Mouse (Mus musculus): ENCODE measurements at regions not wholly inside any gene's neighbourhood (a gene's known extent, or its start where the extent isn't known, plus 50 kb on each side); places are given as distances from the start of the nearest gene placed in this dataset.
A peak's percentile ranks its signal among the peaks of the same experiment; 100 is the strongest.

GRCm38 (mm10) chr7:74138169-74138568, 124.7 kb upstream of the St8sia2 start:
- H3K4me1 ChIP-seq (replicated peaks; ENCODE audit: control insufficient read depth, insufficient read depth, low read length), result no peaks in the 10 kb centered on the region; the same call in 1 of the 2 replicates
- no peak overlapping the region for H3K4me2 ChIP-seq (ENCODE audit: low read length)
- H3K9me3 ChIP-seq (ENCODE audit: control insufficient read depth, low read length), result 0 out of 2 replicates have a peak, but pooled peaks cover 2% of the 10 kb centered on the region
- H3K27ac ChIP-seq (ENCODE audit: low read length), result no peak overlapping the region
- no peak overlapping the region for H3K9ac ChIP-seq (replicated peaks; ENCODE audit: low read depth, low read length)
- H3K27me3 ChIP-seq (replicated peaks; ENCODE audit: control insufficient read depth, insufficient read depth, low read length), result no peaks in the 10 kb centered on the region
- no peak overlapping the region for H3K4me3 ChIP-seq (replicated peaks; ENCODE audit: low read length)
- ATAC-seq, result no peak
- WGBS, result 56% methylated on average over 6 of the region's 6 CpGs
- H3K36me3 ChIP-seq (ENCODE audit: control insufficient read depth, insufficient read depth), result no peaks in the 10 kb centered on the region

- no peak overlapping the region for H3K9ac ChIP-seq (replicated peaks; ENCODE audit: low read depth, low read length)
- ATAC-seq, result peak; percentile 84
- H3K4me1 ChIP-seq (replicated peaks; ENCODE audit: control insufficient read depth, insufficient read depth, low read length), result peaks cover 8% of the 10 kb centered on the region
- 19% methylated on average over 8 of the region's 8 CpGs for WGBS
- no peak overlapping the region for H3K4me3 ChIP-seq (replicated peaks; ENCODE audit: low read length)
- no peaks in the 10 kb centered on the region for H3K9me3 ChIP-seq (ENCODE audit: control insufficient read depth, low read length)
- H3K36me3 ChIP-seq (ENCODE audit: control insufficient read depth, insufficient read depth), result no peaks in the 10 kb centered on the region
- H3K4me2 ChIP-seq (ENCODE audit: low read length), result no peak overlapping the region; the same call in 1 of the 2 replicates
- no peak overlapping the region for H3K27ac ChIP-seq (ENCODE audit: low read length)
- no peaks in the 10 kb centered on the region for H3K27me3 ChIP-seq (replicated peaks; ENCODE audit: control insufficient read depth, insufficient read depth, low read length)
Measured at GRCm38 (mm10) chr7:74130206-74130836, 116.8 kb upstream of the St8sia2 start.

GRCm38 (mm10) chr7:74112071-74112470, 98.6 kb upstream of the St8sia2 start:
- Histone ChIP-seq H3K9me3 (ENCODE audit: control insufficient read depth, low read length) (no peaks in the 10 kb centered on the region), H3K4me2 (ENCODE audit: low read length) (no peak overlapping the region), H3K4me3 (replicated peaks; ENCODE audit: low read length) (no peak overlapping the region), H3K36me3 (ENCODE audit: control insufficient read depth, insufficient read depth) (no peaks in the 10 kb centered on the region), H3K9ac (replicated peaks; ENCODE audit: low read depth, low read length) (no peak overlapping the region), H3K4me1 (replicated peaks; ENCODE audit: control insufficient read depth, insufficient read depth, low read length) (0 out of 2 replicates have a peak, but pooled peaks cover 4% of the 10 kb centered on the region), H3K27me3 (replicated peaks; ENCODE audit: control insufficient read depth, insufficient read depth, low read length) (no peaks in the 10 kb centered on the region), H3K27ac (ENCODE audit: low read length) (no peak overlapping the region)
- 77% methylated on average over 2 of the region's 2 CpGs for WGBS
- no peak for ATAC-seq

- Histone ChIP-seq H3K36me3 (ENCODE audit: control insufficient read depth, insufficient read depth) (no peaks in the 10 kb centered on the region), H3K4me2 (ENCODE audit: low read length) (no peak overlapping the region), H3K27me3 (replicated peaks; ENCODE audit: control insufficient read depth, insufficient read depth, low read length) (no peaks in the 10 kb centered on the region), H3K27ac (ENCODE audit: low read length) (no peak overlapping the region), H3K4me1 (replicated peaks; ENCODE audit: control insufficient read depth, insufficient read depth, low read length) (0 out of 2 replicates have a peak, but pooled peaks cover 5% of the 10 kb centered on the region), H3K4me3 (replicated peaks; ENCODE audit: low read length) (no peak overlapping the region), H3K9ac (replicated peaks; ENCODE audit: low read depth, low read length) (no peak overlapping the region), H3K9me3 (ENCODE audit: control insufficient read depth, low read length) (no peaks in the 10 kb centered on the region)
- WGBS, result 68% methylated on average over 3 of the region's 3 CpGs
- no peak for ATAC-seq
Measured at GRCm38 (mm10) chr7:74108347-74108746, 94.9 kb upstream of the St8sia2 start.

- WGBS, result 25% methylated on average over 5 of the region's 5 CpGs
Measured at GRCm38 (mm10) chr7:74107176-74107928, 93.9 kb upstream of the St8sia2 start.

GRCm38 (mm10) chr7:74091402-74092025, 78.0 kb upstream of the St8sia2 start:
- H3K4me2 ChIP-seq (ENCODE audit: low read length), result no peak overlapping the region

More at GRCm38 (mm10) chr7:74107176-74107928, 93.9 kb upstream of the St8sia2 start:
- no peak overlapping the region for H3K9ac ChIP-seq (replicated peaks; ENCODE audit: low read depth, low read length)
- ATAC-seq, result peak; percentile 66
- H3K36me3 ChIP-seq (ENCODE audit: control insufficient read depth, insufficient read depth), result no peaks in the 10 kb centered on the region
- H3K4me1 ChIP-seq (replicated peaks; ENCODE audit: control insufficient read depth, insufficient read depth, low read length), result 0 out of 2 replicates have a peak, but pooled peaks cover 5% of the 10 kb centered on the region
- no peaks in the 10 kb centered on the region for H3K9me3 ChIP-seq (ENCODE audit: control insufficient read depth, low read length)
- H3K4me3 ChIP-seq (replicated peaks; ENCODE audit: low read length), result no peak overlapping the region
- no peak overlapping the region for H3K27ac ChIP-seq (ENCODE audit: low read length)
- H3K27me3 ChIP-seq (replicated peaks; ENCODE audit: control insufficient read depth, insufficient read depth, low read length), result no peaks in the 10 kb centered on the region
- H3K4me2 ChIP-seq (ENCODE audit: low read length), result no peak overlapping the region

GRCm38 (mm10) chr7:74080846-74081235, 67.4 kb upstream of the St8sia2 start:
- H3K9ac ChIP-seq (replicated peaks; ENCODE audit: low read depth, low read length), result no peak overlapping the region
- H3K9me3 ChIP-seq (ENCODE audit: control insufficient read depth, low read length), result no peaks in the 10 kb centered on the region
- no peak overlapping the region for H3K4me3 ChIP-seq (replicated peaks; ENCODE audit: low read length)
- no peak for ATAC-seq
- H3K36me3 ChIP-seq (ENCODE audit: control insufficient read depth, insufficient read depth), result no peaks in the 10 kb centered on the region
- 91% methylated on average over 4 of the region's 4 CpGs for WGBS
- no peaks in the 10 kb centered on the region for H3K27me3 ChIP-seq (replicated peaks; ENCODE audit: control insufficient read depth, insufficient read depth, low read length)
- H3K4me1 ChIP-seq (replicated peaks; ENCODE audit: control insufficient read depth, insufficient read depth, low read length), result no peaks in the 10 kb centered on the region
- H3K27ac ChIP-seq (ENCODE audit: low read length), result no peak overlapping the region
- H3K4me2 ChIP-seq (ENCODE audit: low read length), result no peak overlapping the region

More at GRCm38 (mm10) chr7:74091402-74092025, 78.0 kb upstream of the St8sia2 start:
- no peak overlapping the region for H3K27ac ChIP-seq (ENCODE audit: low read length)
- peaks cover 4% of the 10 kb centered on the region; the same call in 1 of the 2 replicates for H3K9me3 ChIP-seq (ENCODE audit: control insufficient read depth, low read length)
- H3K36me3 ChIP-seq (ENCODE audit: control insufficient read depth, insufficient read depth), result no peaks in the 10 kb centered on the region
- no peaks in the 10 kb centered on the region for H3K4me1 ChIP-seq (replicated peaks; ENCODE audit: control insufficient read depth, insufficient read depth, low read length)
- H3K27me3 ChIP-seq (replicated peaks; ENCODE audit: control insufficient read depth, insufficient read depth, low read length), result peaks cover 9% of the 10 kb centered on the region; the same call in 1 of the 2 replicates
- WGBS, result 9% methylated on average over 3 of the region's 3 CpGs
- H3K9ac ChIP-seq (replicated peaks; ENCODE audit: low read depth, low read length), result no peak overlapping the region
- ATAC-seq, result peak; percentile 92
- H3K4me3 ChIP-seq (replicated peaks; ENCODE audit: low read length), result no peak overlapping the region

- H3K27me3 ChIP-seq (replicated peaks; ENCODE audit: control insufficient read depth, insufficient read depth, low read length), result no peaks in the 10 kb centered on the region
- ATAC-seq, result no peak
- no peaks in the 10 kb centered on the region for H3K36me3 ChIP-seq (ENCODE audit: control insufficient read depth, insufficient read depth)
- H3K9me3 ChIP-seq (ENCODE audit: control insufficient read depth, low read length), result no peaks in the 10 kb centered on the region
- no peak overlapping the region for H3K9ac ChIP-seq (replicated peaks; ENCODE audit: low read depth, low read length)
- no peaks in the 10 kb centered on the region for H3K4me1 ChIP-seq (replicated peaks; ENCODE audit: control insufficient read depth, insufficient read depth, low read length)
- no peak overlapping the region for H3K4me3 ChIP-seq (replicated peaks; ENCODE audit: low read length)
- no peak overlapping the region for H3K27ac ChIP-seq (ENCODE audit: low read length)
- no peak overlapping the region for H3K4me2 ChIP-seq (ENCODE audit: low read length)
- 84% methylated on average over 9 of the region's 9 CpGs for WGBS
Measured at GRCm38 (mm10) chr7:74080079-74080845, 66.8 kb upstream of the St8sia2 start.

- no peaks in the 10 kb centered on the region for H3K36me3 ChIP-seq (ENCODE audit: control insufficient read depth, insufficient read depth)
- no peak for ATAC-seq
Measured at GRCm38 (mm10) chr7:74072632-74073031, 59.1 kb upstream of the St8sia2 start.

More at GRCm38 (mm10) chr7:74072632-74073031, 59.1 kb upstream of the St8sia2 start:
- Histone ChIP-seq H3K9ac (replicated peaks; ENCODE audit: low read depth, low read length) (no peak overlapping the region), H3K9me3 (ENCODE audit: control insufficient read depth, low read length) (no peaks in the 10 kb centered on the region), H3K27me3 (replicated peaks; ENCODE audit: control insufficient read depth, insufficient read depth, low read length) (no peaks in the 10 kb centered on the region), H3K4me3 (replicated peaks; ENCODE audit: low read length) (no peak overlapping the region), H3K4me2 (ENCODE audit: low read length) (no peak overlapping the region), H3K27ac (ENCODE audit: low read length) (no peak overlapping the region), H3K4me1 (replicated peaks; ENCODE audit: control insufficient read depth, insufficient read depth, low read length) (no peaks in the 10 kb centered on the region)
- 38% methylated on average over 3 of the region's 3 CpGs for WGBS
